Comparison of ENCODE assay signal across 25 mouse cellular contexts in the genomic region with DNA sequence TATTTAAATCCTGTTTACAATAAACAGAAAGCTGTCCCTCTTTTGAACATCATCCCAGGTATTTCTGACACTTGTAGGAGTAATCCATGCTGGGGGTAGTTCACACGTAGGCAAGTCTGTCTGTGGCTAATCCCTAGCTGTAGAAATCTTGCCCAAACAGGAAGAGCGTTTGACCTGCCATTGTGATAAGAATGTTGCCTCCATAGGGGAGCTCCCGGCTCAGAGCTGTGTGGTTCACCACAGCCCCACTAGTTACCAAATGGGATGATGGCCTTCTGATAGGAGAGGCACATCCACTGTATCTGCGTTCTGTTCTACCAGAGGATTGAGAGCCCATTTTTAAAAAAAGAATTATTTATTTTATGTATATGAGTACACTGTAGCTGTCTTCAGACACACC. TPM values are rescaled to one million over a fixed set of nuclear protein-coding genes. Genes with fewer than 3 reads are reported as not detected.
DNase-seq lines count a peak whose midpoint lies in the region; ATAC-seq and TF ChIP-seq lines count a peak whose summit lies in the region.
"Had no signal": no experiment of that assay in that cellular context is flagged by ENCODE, and none has a peak within 500 bp of the region (broad histone marks: within the 10 kb centered on the region; RNA-seq: fewer than 3 reads in every experiment).

No protein-coding gene starts in this region.

- no peaks in the 10 kb centered on the region for H3K36me3 ChIP-seq in thymus, adult 2 months (ENCODE audit: control insufficient read depth, insufficient read depth, low read length)
- H3K36me3 ChIP-seq in midbrain, embryonic 13.5 days, result no peaks in the 10 kb centered on the region
- H3K36me3 ChIP-seq: heart, embryonic 13.5 days; kidney, embryonic 15.5 days; lung, embryonic 15.5 days had no signal

- H3K4me3 ChIP-seq in thymus, adult 2 months (ENCODE audit: control insufficient read depth, insufficient read depth, low read length), result no peak overlapping the region
- H3K4me3 ChIP-seq in midbrain, embryonic 13.5 days (replicated peaks), result no peak overlapping the region
- H3K4me3 ChIP-seq: heart, adult 2 months; heart, embryonic 13.5 days; kidney, embryonic 15.5 days; lung, embryonic 15.5 days; megakaryocyte, embryonic 14.5 days had no signal

- H3K4me1 ChIP-seq in thymus, adult 2 months (replicated peaks; ENCODE audit: control insufficient read depth, insufficient read depth, low read length), result peaks cover 58% of the 10 kb centered on the region
- H3K4me1 ChIP-seq in midbrain, embryonic 13.5 days (replicated peaks), result no peaks in the 10 kb centered on the region
- H3K4me1 ChIP-seq: lung, embryonic 15.5 days had no signal

- no peak overlapping the region for H3K27ac ChIP-seq in thymus, adult 2 months (ENCODE audit: control insufficient read depth, insufficient read depth, low read length)
- H3K27ac ChIP-seq in midbrain, embryonic 13.5 days, result no peak overlapping the region
- H3K27ac ChIP-seq: heart, adult 2 months; heart, embryonic 13.5 days; kidney, embryonic 15.5 days; lung, embryonic 15.5 days had no signal

- DNase-seq in thymus, adult 2 months, result peak; percentile 21
- DNase-seq in thymus, postnatal 25 days, result no peak
- peak; percentile 31 for DNase-seq in R1 (ENCODE audit: low read depth, low spot score)
- no peak for DNase-seq in left cerebral cortex, adult 8-10 months (ENCODE audit: low spot score in 2 of 2)
- DNase-seq in heart, postnatal 36 days, result no peak
- DNase-seq: adrenal gland, postnatal 25 days; cerebellum, adult 18-20 months; cerebellum, postnatal 10 days; gastrocnemius, postnatal 14 days; heart, adult 2 months; heart, postnatal 10 days; kidney, adult 18-20 months; kidney, postnatal 25 days; liver; midbrain, embryonic 14.5 days; right cerebral cortex, postnatal 14 days; thymus, postnatal 14 days had no signal

- no peaks in the 10 kb centered on the region for H3K9me3 ChIP-seq in midbrain, embryonic 13.5 days
- H3K9me3 ChIP-seq: heart, embryonic 13.5 days; kidney, embryonic 15.5 days; lung, embryonic 15.5 days; megakaryocyte, embryonic 14.5 days had no signal

- peak; percentile 80 to 88 for ATAC-seq in hematopoietic stem cell, adult 5-6 weeks (replicated peaks in 1 of 2; ENCODE audit: insufficient read depth in 1 of 2, low FRiP score in 2 of 2, low TSS enrichment in 1 of 2, low read depth in 1 of 2, poor library complexity in 2 of 2, severe bottlenecking in 2 of 2)
- no peak for ATAC-seq in midbrain, embryonic 13.5 days
- ATAC-seq: forebrain, embryonic 14.5 days; hindbrain, embryonic 16.5 days had no signal

- H3K27me3 ChIP-seq in thymus, adult 2 months (ENCODE audit: control insufficient read depth, insufficient read depth, low read length), result no peaks in the 10 kb centered on the region
- no peaks in the 10 kb centered on the region for H3K27me3 ChIP-seq in midbrain, embryonic 13.5 days
- H3K27me3 ChIP-seq: heart, embryonic 13.5 days; kidney, embryonic 15.5 days; lung, embryonic 15.5 days had no signal

- no peak overlapping the region for H3K9ac ChIP-seq in midbrain, embryonic 13.5 days (replicated peaks)
- H3K9ac ChIP-seq: heart, embryonic 13.5 days; kidney, embryonic 15.5 days; lung, embryonic 15.5 days had no signal

- WGBS in thymus, adult 2 months, result 10% methylated on average over 4 of the region's 4 CpGs
- 50% methylated on average over 4 of the region's 4 CpGs for WGBS in midbrain, embryonic 13.5 days

- H3K4me2 ChIP-seq in midbrain, embryonic 13.5 days (replicated peaks), result no peak overlapping the region
- H3K4me2 ChIP-seq: heart, embryonic 13.5 days; kidney, embryonic 15.5 days; lung, embryonic 15.5 days had no signal

- no peak for TF ChIP-seq CTCF in thymus, adult 2 months (IDR thresholded peaks at IDR 0.05; ENCODE audit: borderline replicate concordance, control insufficient read depth, extremely low read depth, insufficient read depth, low read length, poor library complexity)

- intact Hi-C loops in heart, postnatal 36 days (cut with DNase I), result no loop called here

- TF ChIP-seq POLR2A in thymus, adult 2 months (IDR thresholded peaks at IDR 0.05; ENCODE audit: control insufficient read depth, extremely low read depth, insufficient read depth, low read length, poor library complexity), result no peak

RNA-seq across cellular contexts. Expression of gene Tcf7, which starts 22.5 kb away (rescaled TPM):
- 2,910 and 3,273 TPM in 2 replicates for polyA plus RNA-seq in thymus, adult 2 months (2012; rRNA removed)
- 1.1 and 1.4 TPM in 2 replicates for total RNA-seq in hematopoietic stem cell, adult 5-6 weeks (2017)
- 1 to 10 TPM; 5.9 to 6.6 (median 6.3) TPM for total RNA-seq in left cerebral cortex, adult 8-10 months (2022)
- polyA plus RNA-seq in midbrain, embryonic 13.5 days (2015; fragmentation: Nextera tagmentation; extraction: Ambion mirVana), result 3.1 and 4.2 TPM in 2 replicates
- 1 to 10 TPM in 1 of 2 experiments, under 1 TPM in 1; 0.65 to 1.2 TPM for total RNA-seq in heart, postnatal 36 days (2021)

RNA-seq across cellular contexts. Expression of gene Vdac1, which starts 55.4 kb away (rescaled TPM):
- 64.8 and 70.3 TPM in 2 replicates for polyA plus RNA-seq in thymus, adult 2 months (2012; rRNA removed)
- total RNA-seq in hematopoietic stem cell, adult 5-6 weeks (2017), result 173 and 192 TPM in 2 replicates
- total RNA-seq in left cerebral cortex, adult 8-10 months (2022), result 100 to 1,000 TPM; 535 to 581 (median 570) TPM
- polyA plus RNA-seq in midbrain, embryonic 13.5 days (2015; fragmentation: Nextera tagmentation; extraction: Ambion mirVana), result 268 and 278 TPM in 2 replicates
- 1,000 to 10,000 TPM; 1,074 to 1,088 TPM for total RNA-seq in heart, postnatal 36 days (2021)

Comparison
In these comparisons a context has a peak if more than half of its experiments do, and no peak if none do; other contexts are left out.
1. DNase-seq: peak in thymus, adult 2 months (single experiment) and R1 (single experiment); none in thymus, postnatal 25 days (single experiment), left cerebral cortex, adult 8-10 months (0 of 2) and heart, postnatal 36 days (0 of 2).